Mouse (Mus musculus): ENCODE results near the gene Rnf214. TPM values are rescaled to one million over a fixed set of nuclear protein-coding genes. Genes with fewer than 3 reads are reported as not detected.

Gene Rnf214
- polyA plus RNA-seq, 1 experiment: 0.96 TPM

DNA sequence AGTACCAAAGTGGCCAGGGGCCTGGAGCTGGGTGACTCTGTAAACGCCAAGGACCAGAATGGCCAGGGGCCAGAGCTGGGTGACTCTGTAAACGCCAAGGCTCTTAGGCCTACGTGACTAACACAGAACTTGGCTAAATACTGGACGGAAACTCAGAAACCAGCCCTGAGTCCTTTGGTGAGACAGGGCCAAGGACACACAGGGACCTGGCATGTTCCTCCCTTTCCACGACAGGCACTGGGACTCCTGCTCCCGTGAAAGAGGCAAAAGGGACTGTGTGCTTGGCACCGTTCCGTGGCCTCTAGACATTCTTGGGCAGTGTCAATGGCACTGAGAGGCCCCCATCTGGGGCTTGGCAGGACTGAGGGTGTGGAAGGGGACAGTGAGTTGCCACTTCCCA lies 31.4 kb upstream of the Rnf214 start:
- Histone ChIP-seq H3K36me3 (ENCODE audit: control insufficient read depth) (peaks cover 54% of the 10 kb centered on the region), H3K9me3 (ENCODE audit: control insufficient read depth, low read length) (0 out of 2 replicates have a peak, but pooled peaks cover 2% of the 10 kb centered on the region), H3K4me1 (ENCODE audit: control insufficient read depth) (peaks cover 21% of the 10 kb centered on the region), H3K4me3 (replicated peaks) (no peak overlapping the region), H3K27me3 (ENCODE audit: control insufficient read depth) (peaks cover 23% of the 10 kb centered on the region)
- TF ChIP-seq GATA1 (IDR thresholded peaks at IDR 0.05; ENCODE audit: low read length) (no peak), TAL1 (IDR thresholded peaks at IDR 0.05; ENCODE audit: low read length) (no peak)

DNA sequence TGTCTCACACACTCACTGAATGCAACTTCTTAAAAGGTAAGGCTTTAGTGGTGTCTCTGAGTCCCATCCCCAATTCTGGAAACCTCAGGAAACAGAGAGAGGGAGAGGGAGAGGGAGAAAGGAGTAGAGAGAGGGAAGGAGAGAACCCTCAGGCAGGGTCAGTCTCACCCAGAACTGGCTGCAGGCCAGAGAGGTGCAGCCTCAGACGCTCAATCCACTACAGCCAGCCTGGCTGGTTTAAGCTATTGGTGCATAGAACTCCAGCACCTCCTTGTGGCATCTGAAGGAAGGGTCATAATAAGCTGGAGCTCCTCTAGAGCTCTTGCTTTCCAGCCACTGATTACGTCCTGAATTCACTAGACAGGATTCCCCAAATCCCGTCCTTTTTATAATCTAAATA lies 30.2 kb upstream of the Rnf214 start:
- H3K9me3 ChIP-seq (ENCODE audit: control insufficient read depth, low read length): no peaks in the 10 kb centered on the region
- TF ChIP-seq GATA1 (IDR thresholded peaks at IDR 0.05; ENCODE audit: low read length) (no peak), TAL1 (IDR thresholded peaks at IDR 0.05; ENCODE audit: low read length) (no peak)
- peaks cover 23% of the 10 kb centered on the region for H3K27me3 ChIP-seq (ENCODE audit: control insufficient read depth)
- peaks cover 42% of the 10 kb centered on the region for H3K36me3 ChIP-seq (ENCODE audit: control insufficient read depth)
- peaks cover 9% of the 10 kb centered on the region for H3K4me1 ChIP-seq (ENCODE audit: control insufficient read depth)
- no peak overlapping the region for H3K4me3 ChIP-seq (replicated peaks)

DNA sequence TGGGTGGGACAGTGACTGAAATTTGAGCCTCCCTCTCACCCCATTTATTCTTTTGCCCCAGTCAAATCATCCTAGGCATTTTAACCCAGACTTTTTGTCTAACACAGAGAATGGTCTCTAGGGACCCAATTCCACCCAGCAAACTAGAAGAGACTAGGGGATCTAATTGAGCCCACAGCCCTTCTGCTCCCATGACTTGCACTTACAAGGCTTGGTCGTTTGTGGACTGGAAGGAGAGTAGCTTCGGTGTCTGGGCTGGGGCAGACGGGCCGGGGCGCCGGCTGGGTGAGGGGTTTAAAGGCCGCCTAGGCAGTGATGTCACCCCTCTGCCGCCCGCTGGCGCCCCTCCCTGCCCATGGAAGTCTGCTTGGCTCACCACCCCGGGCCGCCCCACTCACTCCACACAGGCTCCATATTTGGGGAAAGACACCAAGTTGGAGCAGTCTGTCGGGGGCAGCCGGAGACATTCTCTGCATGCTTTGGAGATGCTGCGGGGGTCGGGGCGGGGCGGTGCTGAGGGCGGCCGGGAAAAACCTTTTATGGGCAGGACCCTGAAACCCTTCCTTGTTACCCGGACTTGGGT lies 29.0 kb upstream of the Rnf214 start, which contains the start of gene Tagln:
TSS of gene Tagln (minus strand) at position 431 of the 583 bp plus-strand sequence.
- peaks cover 23% of the 10 kb centered on the region for H3K27me3 ChIP-seq (ENCODE audit: control insufficient read depth)
- no peaks in the 10 kb centered on the region for H3K9me3 ChIP-seq (ENCODE audit: control insufficient read depth, low read length)
- H3K4me3 ChIP-seq (replicated peaks): no peak within 1 kb of the TSS
- H3K36me3 ChIP-seq (ENCODE audit: control insufficient read depth): peaks cover 36% of the 10 kb centered on the region
- H3K4me1 ChIP-seq (ENCODE audit: control insufficient read depth): no peaks in the 10 kb centered on the region; the same call in 1 of the 2 replicates
- TF ChIP-seq TAL1 (IDR thresholded peaks at IDR 0.05; ENCODE audit: low read length): no peak
- TF ChIP-seq GATA1 (IDR thresholded peaks at IDR 0.05; ENCODE audit: low read length): no peak

GRCm38 (mm10) chr9:45932571-45933415 lies 26.1 kb upstream of the Rnf214 start:
- H3K36me3 ChIP-seq (ENCODE audit: control insufficient read depth): peaks cover 35% of the 10 kb centered on the region
- peaks cover 23% of the 10 kb centered on the region for H3K27me3 ChIP-seq (ENCODE audit: control insufficient read depth)
- no peak overlapping the region for H3K4me3 ChIP-seq (replicated peaks)
- no peaks in the 10 kb centered on the region; the same call in 1 of the 2 replicates for H3K4me1 ChIP-seq (ENCODE audit: control insufficient read depth)
- TF ChIP-seq TAL1 (IDR thresholded peaks at IDR 0.05; ENCODE audit: low read length) (no peak), GATA1 (IDR thresholded peaks at IDR 0.05; ENCODE audit: low read length) (no peak)
- no peaks in the 10 kb centered on the region for H3K9me3 ChIP-seq (ENCODE audit: control insufficient read depth, low read length)

- H3K4me3 ChIP-seq (replicated peaks): no peak overlapping the region
- peaks cover 23% of the 10 kb centered on the region for H3K27me3 ChIP-seq (ENCODE audit: control insufficient read depth)
- H3K36me3 ChIP-seq (ENCODE audit: control insufficient read depth): peaks cover 40% of the 10 kb centered on the region
- TF ChIP-seq GATA1 (IDR thresholded peaks at IDR 0.05; ENCODE audit: low read length): no peak
- TF ChIP-seq TAL1 (IDR thresholded peaks at IDR 0.05; ENCODE audit: low read length): no peak
- H3K4me1 ChIP-seq (ENCODE audit: control insufficient read depth): no peaks in the 10 kb centered on the region; the same call in 1 of the 2 replicates
- no peaks in the 10 kb centered on the region for H3K9me3 ChIP-seq (ENCODE audit: control insufficient read depth, low read length)
These were observed 25.2 kb upstream of the Rnf214 start for GRCm38 (mm10) chr9:45931958-45932357.

GRCm38 (mm10) chr9:45929285-45929684 lies 22.6 kb upstream of the Rnf214 start:
- Histone ChIP-seq H3K4me1 (ENCODE audit: control insufficient read depth) (no peaks in the 10 kb centered on the region; the same call in 1 of the 2 replicates), H3K36me3 (ENCODE audit: control insufficient read depth) (peaks cover 59% of the 10 kb centered on the region), H3K9me3 (ENCODE audit: control insufficient read depth, low read length) (no peaks in the 10 kb centered on the region), H3K4me3 (replicated peaks) (no peak overlapping the region), H3K27me3 (ENCODE audit: control insufficient read depth) (no peaks in the 10 kb centered on the region; the same call in 1 of the 2 replicates)
- TF ChIP-seq TAL1 (IDR thresholded peaks at IDR 0.05; ENCODE audit: low read length) (no peak), GATA1 (IDR thresholded peaks at IDR 0.05; ENCODE audit: low read length) (no peak)

DNA sequence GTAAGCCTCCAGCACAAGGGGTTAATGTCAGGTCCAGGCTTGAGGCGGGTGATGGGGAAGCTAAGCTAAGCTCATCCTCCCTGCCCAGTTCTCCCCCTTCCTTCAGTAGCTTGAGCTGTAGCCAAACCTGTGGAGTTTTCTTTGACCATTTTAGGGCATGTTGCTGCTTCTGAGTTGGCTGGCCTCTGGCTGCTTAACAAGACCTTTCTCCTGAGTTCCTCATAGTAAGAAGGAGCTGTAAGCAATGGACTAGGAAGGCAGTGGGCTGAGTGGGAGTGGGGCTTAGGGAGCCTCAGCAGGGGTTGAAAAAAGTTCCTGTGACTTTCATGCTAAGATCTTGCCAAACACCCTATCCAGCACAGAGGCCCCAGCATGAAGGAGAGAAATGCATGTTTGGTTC lies 13.2 kb upstream of the Rnf214 start:
- H3K4me3 ChIP-seq (replicated peaks): no peak overlapping the region
- H3K27me3 ChIP-seq (ENCODE audit: control insufficient read depth): no peaks in the 10 kb centered on the region
- H3K4me1 ChIP-seq (ENCODE audit: control insufficient read depth): no peaks in the 10 kb centered on the region
- H3K9me3 ChIP-seq (ENCODE audit: control insufficient read depth, low read length): no peaks in the 10 kb centered on the region
- no peak for TF ChIP-seq TAL1 (IDR thresholded peaks at IDR 0.05; ENCODE audit: low read length)
- TF ChIP-seq GATA1 (IDR thresholded peaks at IDR 0.05; ENCODE audit: low read length): no peak
- peaks cover 76% of the 10 kb centered on the region for H3K36me3 ChIP-seq (ENCODE audit: control insufficient read depth)

DNA sequence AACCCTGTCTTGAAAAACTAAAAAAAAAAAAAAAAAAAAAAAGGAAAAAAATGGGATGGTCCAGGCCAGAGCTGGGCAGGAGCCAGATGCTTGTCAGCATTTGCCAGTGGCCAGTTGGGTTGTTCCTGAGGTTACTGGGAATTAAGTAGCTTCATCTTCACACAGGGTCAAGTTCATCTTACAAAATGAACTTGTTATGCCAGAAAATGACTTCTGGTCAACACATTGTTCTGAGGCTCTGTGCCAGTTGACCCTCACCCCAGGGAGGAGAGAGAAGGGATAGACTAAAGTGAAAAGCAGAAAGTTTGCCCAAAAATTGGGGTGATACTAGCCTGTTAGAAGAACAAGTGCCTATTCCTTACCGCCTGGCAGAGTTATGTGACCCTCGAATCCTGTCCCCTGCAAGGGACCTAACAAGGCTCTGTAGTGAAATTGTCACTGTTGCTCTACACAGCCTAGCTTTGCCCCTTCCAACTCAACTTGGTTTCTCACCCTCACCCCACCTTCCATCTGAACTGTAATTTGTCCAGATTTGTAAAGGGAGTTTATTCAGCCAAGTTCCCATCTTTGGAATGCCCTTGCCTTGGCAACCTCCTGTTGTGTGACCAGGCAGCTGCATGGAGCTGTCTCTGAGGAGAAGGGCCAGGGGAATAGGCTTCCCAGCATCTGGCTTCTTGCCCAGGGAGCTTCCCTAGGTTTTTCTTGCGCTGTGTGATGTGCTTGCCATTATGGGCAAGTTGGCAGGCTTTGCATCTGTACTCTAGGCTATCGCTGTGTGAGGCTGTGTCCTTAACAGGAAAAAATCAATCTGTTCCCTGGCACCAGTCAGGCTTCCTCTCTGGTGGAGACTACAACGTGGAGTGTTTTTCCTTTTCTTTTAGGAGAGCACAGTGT lies 10.6 kb upstream of the Rnf214 start:
- TF ChIP-seq GATA1 (IDR thresholded peaks at IDR 0.05; ENCODE audit: low read length): no peak
- TF ChIP-seq TAL1 (IDR thresholded peaks at IDR 0.05; ENCODE audit: low read length): no peak
- H3K4me3 ChIP-seq (replicated peaks): no peak overlapping the region
- H3K36me3 ChIP-seq (ENCODE audit: control insufficient read depth): peaks cover 92% of the 10 kb centered on the region
- H3K4me1 ChIP-seq (ENCODE audit: control insufficient read depth): no peaks in the 10 kb centered on the region
- no peaks in the 10 kb centered on the region for H3K27me3 ChIP-seq (ENCODE audit: control insufficient read depth)
- H3K9me3 ChIP-seq (ENCODE audit: control insufficient read depth, low read length): no peaks in the 10 kb centered on the region
